Mouse (Mus musculus): ENCODE data around the gene Lrmda.

DNA sequence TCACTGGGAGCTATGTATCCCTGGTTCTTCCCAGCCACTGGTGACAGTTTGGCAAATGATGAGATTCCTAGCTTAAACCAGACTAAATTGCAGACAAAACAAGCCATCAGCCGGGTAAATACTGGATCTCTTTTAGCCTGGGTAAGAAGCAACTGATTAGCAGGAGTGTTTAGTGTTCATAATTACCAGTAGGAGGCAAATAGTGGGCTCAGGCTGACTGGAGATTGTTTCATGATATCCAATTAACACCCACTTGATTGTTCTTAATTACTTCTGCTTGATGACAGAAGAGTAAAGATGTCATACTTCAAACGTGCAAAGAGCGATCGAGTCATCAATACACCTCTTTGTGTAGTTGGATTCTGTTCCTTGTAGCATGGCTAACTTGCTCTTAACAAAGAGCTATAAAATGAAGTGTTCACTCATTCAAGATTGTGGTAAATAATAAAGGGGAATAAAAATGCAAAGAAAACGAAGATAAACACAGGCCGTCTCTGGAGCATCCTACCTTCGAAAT is 405.6 kb downstream of the Lrmda start:
- TF ChIP-seq CTCF (IDR thresholded peaks at IDR 0.05; ENCODE audit: low read depth, low read length) (no peak), POLR2A (IDR thresholded peaks at IDR 0.05; ENCODE audit: extremely low read depth, insufficient read depth, low read length) (no peak)

Measured in liver, adult 2 months (tissue).